Mouse (Mus musculus) left cerebral cortex, postnatal 4 days (tissue): Measurements from ENCODE around the gene Adamts2. TPM values are rescaled to one million over a fixed set of nuclear protein-coding genes. Genes with fewer than 3 reads are reported as not detected.

ENCODE experiments used
- DNase-seq: peaks from one replicate; pipeline ENCODE4 v3.0.0-alpha.2; 2022
- intact Hi-C: fragments of 180-260 bp; cut with DNase I; formaldehyde crosslinking; loops from one replicate; pipeline ENCODE4 v1.15.1; 2025
- total RNA-seq, 2 experiments: library from RNA; stranded (reverse); gene quantifications; 2 replicates each; pipeline ENCODE4 v1.2.3; 2021

Gene Adamts2
- total RNA-seq, 2 experiments from 2014 or later: 9.6 to 10.2 TPM

- intact Hi-C loops: no loop called here
- no peak for DNase-seq
Measured at GRCm38 (mm10) chr11:50670881-50671280, 69.0 kb downstream of the Adamts2 start.

- intact Hi-C loops: no loop called here
- DNase-seq: no peak
Measured at GRCm38 (mm10) chr11:50671376-50671775, 69.5 kb downstream of the Adamts2 start.

GRCm38 (mm10) chr11:50671820-50672310 lies 70.0 kb downstream of the Adamts2 start:
- no peak for DNase-seq
- intact Hi-C loops: no loop called here

- intact Hi-C loops: no loop called here
- DNase-seq: peak; percentile 88
Measured at GRCm38 (mm10) chr11:50672866-50673265, 71.0 kb downstream of the Adamts2 start.

GRCm38 (mm10) chr11:50673525-50674250 lies 71.8 kb downstream of the Adamts2 start:
- intact Hi-C loops: no loop called here
- DNase-seq: peak; percentile 37

GRCm38 (mm10) chr11:50674390-50674789 lies 72.5 kb downstream of the Adamts2 start:
- no peak for DNase-seq
- intact Hi-C loops: no loop called here

GRCm38 (mm10) chr11:50678650-50679049 lies 76.8 kb downstream of the Adamts2 start:
- DNase-seq: peak; percentile 15

GRCm38 (mm10) chr11:50681940-50682339 lies 80.1 kb downstream of the Adamts2 start:
- intact Hi-C loops: no loop called here
- no peak for DNase-seq

More at GRCm38 (mm10) chr11:50678650-50679049, 76.8 kb downstream of the Adamts2 start:
- intact Hi-C loops: no loop called here

- intact Hi-C loops: no loop called here
- DNase-seq: no peak
Measured at GRCm38 (mm10) chr11:50683821-50684220, 81.9 kb downstream of the Adamts2 start.

- DNase-seq: no peak
- intact Hi-C loops: no loop called here
Measured at GRCm38 (mm10) chr11:50688584-50688983, 86.7 kb downstream of the Adamts2 start.

- intact Hi-C loops: no loop called here
- DNase-seq: no peak
Measured at GRCm38 (mm10) chr11:50689672-50690071, 87.8 kb downstream of the Adamts2 start.

- intact Hi-C loops: no loop called here
- DNase-seq: no peak
Measured at GRCm38 (mm10) chr11:50699971-50700370, 98.1 kb downstream of the Adamts2 start.

GRCm38 (mm10) chr11:50700496-50700895 lies 98.6 kb downstream of the Adamts2 start:
- no peak for DNase-seq
- intact Hi-C loops: no loop called here

- no peak for DNase-seq
- intact Hi-C loops: no loop called here
Measured at GRCm38 (mm10) chr11:50703397-50703796, 101.5 kb downstream of the Adamts2 start.

- no peak for DNase-seq
- intact Hi-C loops: no loop called here
Measured at GRCm38 (mm10) chr11:50704511-50704910, 102.6 kb downstream of the Adamts2 start.

GRCm38 (mm10) chr11:50707259-50707658 lies 105.4 kb downstream of the Adamts2 start:
- intact Hi-C loops: no loop called here
- no peak for DNase-seq

- intact Hi-C loops: no loop called here
- no peak for DNase-seq
Measured at GRCm38 (mm10) chr11:50713610-50714202, 111.8 kb downstream of the Adamts2 start.

- intact Hi-C loops: no loop called here
- no peak for DNase-seq
Measured at GRCm38 (mm10) chr11:50715091-50715490, 113.2 kb downstream of the Adamts2 start.

- no peak for DNase-seq
- intact Hi-C loops: no loop called here
Measured at GRCm38 (mm10) chr11:50717381-50717897, 115.6 kb downstream of the Adamts2 start.

GRCm38 (mm10) chr11:50718862-50719261 lies 117.0 kb downstream of the Adamts2 start:
- intact Hi-C loops: no loop called here
- DNase-seq: no peak

- intact Hi-C loops: no loop called here
- no peak for DNase-seq
Measured at GRCm38 (mm10) chr11:50720421-50720820, 118.5 kb downstream of the Adamts2 start.
